Mouse (Mus musculus) myocyte (in vitro differentiated cells): Measurements from ENCODE around the gene Rcbtb1. TPM values are rescaled to one million over a fixed set of nuclear protein-coding genes. Genes with fewer than 3 reads are reported as not detected.
A peak's percentile ranks its signal among the peaks of the same experiment; 100 is the strongest.
"Not testable (repeated sequence)": the region's sequence is repeated elsewhere in the genome, so short reads cannot be mapped to it uniquely, and the experiment has no call there.

Experiments used
- H3K27me3 ChIP-seq: one replicate; pipeline ENCODE4 v1.6.1; 2011; ENCODE audit not compliant: control insufficient read depth, insufficient read depth, insufficient read length
- H3K36me3 ChIP-seq: one replicate; pipeline ENCODE4 v1.6.1; 2011; ENCODE audit not compliant: control insufficient read depth, insufficient read depth
- H3K4me2 ChIP-seq: one replicate; pipeline ENCODE4 v1.6.1; 2011; ENCODE audit warnings: low read depth, control low read depth
- H3K4me3 ChIP-seq: one replicate; pipeline ENCODE4 v1.5.1; 2011; ENCODE audit warnings: mild to moderate bottlenecking, control low read depth, moderate library complexity
- H3K79me2 ChIP-seq: one replicate; pipeline ENCODE4 v1.6.1; 2011; ENCODE audit not compliant: control insufficient read depth, insufficient read depth
- H3ac ChIP-seq: one replicate; pipeline ENCODE4 v1.6.1; 2011; ENCODE audit not compliant: control insufficient read depth, insufficient read length
- E2F4 ChIP-seq: IDR thresholded peaks from one replicate; pipeline ENCODE4 v1.6.1; 2011; ENCODE audit warnings: mild to moderate bottlenecking, control low read depth, moderate library complexity; ENCODE audit not compliant: insufficient read depth
- MAX ChIP-seq: IDR thresholded peaks from one replicate; pipeline ENCODE4 v1.6.1; 2011; ENCODE audit warnings: low read depth, mild to moderate bottlenecking, control low read depth
- MYOD1 ChIP-seq, 3 experiments: IDR thresholded peaks; one replicate each; pipeline ENCODE4 v1.6.1; 2011; ENCODE audit warnings: control low read depth in 2 of 3, low read depth in 2 of 3, mild to moderate bottlenecking in 2 of 3, moderate library complexity in 1 of 3; ENCODE audit not compliant: insufficient read length in 2 of 3, control insufficient read depth in 1 of 3
- POLR2A ChIP-seq: IDR thresholded peaks from one replicate; pipeline ENCODE4 v1.6.1; 2011; ENCODE audit warnings: low read depth, mild to moderate bottlenecking, control low read depth, moderate library complexity; ENCODE audit not compliant: insufficient read length
- POLR2AphosphoS2 ChIP-seq: IDR thresholded peaks from one replicate; pipeline ENCODE4 v1.6.1; 2011; ENCODE audit warnings: low read depth, control low read depth; ENCODE audit not compliant: insufficient read length
- REST ChIP-seq: IDR thresholded peaks from one replicate; pipeline ENCODE4 v1.6.1; 2011; ENCODE audit warnings: mild to moderate bottlenecking, control low read depth, moderate library complexity; ENCODE audit not compliant: insufficient read depth, insufficient read length
- SRF ChIP-seq: IDR thresholded peaks from one replicate; pipeline ENCODE4 v1.6.1; 2011; ENCODE audit warnings: low read depth; ENCODE audit not compliant: control insufficient read depth, insufficient read length
- TCF12 ChIP-seq: IDR thresholded peaks from one replicate; pipeline ENCODE4 v1.6.1; 2011; ENCODE audit warnings: mild to moderate bottlenecking, control low read depth; ENCODE audit not compliant: poor library complexity, insufficient read depth, severe bottlenecking
- TCF3 ChIP-seq: IDR thresholded peaks from one replicate; pipeline ENCODE4 v1.6.1; 2011; ENCODE audit warnings: low read depth, control low read depth; ENCODE audit not compliant: insufficient read length
- USF1 ChIP-seq: IDR thresholded peaks from one replicate; pipeline ENCODE4 v1.6.1; 2011; ENCODE audit warnings: low read depth, mild to moderate bottlenecking, control low read depth, moderate library complexity
- polyA plus RNA-seq: library from polyadenylated mRNA; unstranded; fragments of >200 nt; fragmentation: generic; extraction: Trizol; gene quantifications from one replicate; pipeline ENCODE4 v1.2.1, GENCODE M21; 2012; ENCODE audit warnings: missing spikeins

Gene Rcbtb1
- polyA plus RNA-seq, 1 experiment = 5.7 TPM

DNA sequence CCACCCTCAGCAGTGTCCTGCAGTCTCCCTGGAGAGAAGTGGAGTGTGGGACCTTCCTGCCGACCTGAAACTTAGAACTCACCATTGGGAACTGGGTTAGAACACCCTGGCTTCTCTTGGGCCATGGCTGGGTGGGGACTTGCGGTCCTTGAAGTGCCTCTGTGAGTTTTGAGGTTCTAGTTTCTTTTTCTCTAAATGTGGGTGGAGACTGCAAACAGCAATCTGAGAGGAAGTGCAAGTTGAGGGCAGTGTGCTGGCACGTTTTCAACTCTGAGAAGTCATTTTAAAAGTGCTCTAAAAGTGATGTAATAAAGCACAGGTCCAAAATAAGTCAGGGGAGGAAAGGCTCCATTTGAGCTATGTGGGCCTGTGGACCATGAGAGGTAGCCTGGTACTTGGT, 59.0 kb downstream of the Rcbtb1 start, which contains the start of gene Gm6904:
TSS of gene Gm6904 (minus strand) at position 161 of the 400 bp plus-strand sequence.
- H3K36me3 ChIP-seq = no peaks in the 10 kb centered on the region
- H3K27me3 ChIP-seq = no peaks in the 10 kb centered on the region
- no peaks in the 10 kb centered on the region for H3K79me2 ChIP-seq
- TF ChIP-seq POLR2AphosphoS2 = no peak
- no peak for TF ChIP-seq MYOD1 (IDR thresholded peaks at IDR 0.05; ENCODE audit: control insufficient read depth in 1 of 3, insufficient read length in 2 of 3, low read depth in 2 of 3)
- TF ChIP-seq MAX = no peak
- no peak for TF ChIP-seq USF1
- no peak for TF ChIP-seq E2F4
- TF ChIP-seq REST = no peak
- TF ChIP-seq POLR2A = no peak
- TF ChIP-seq SRF = no peak
- TF ChIP-seq TCF12 = no peak
- TF ChIP-seq TCF3 = no peak
- no peak within 1 kb of the TSS for H3ac ChIP-seq
- no peak within 1 kb of the TSS for H3K4me3 ChIP-seq
- peak within 1 kb of the TSS; percentile 34 for H3K4me2 ChIP-seq

DNA sequence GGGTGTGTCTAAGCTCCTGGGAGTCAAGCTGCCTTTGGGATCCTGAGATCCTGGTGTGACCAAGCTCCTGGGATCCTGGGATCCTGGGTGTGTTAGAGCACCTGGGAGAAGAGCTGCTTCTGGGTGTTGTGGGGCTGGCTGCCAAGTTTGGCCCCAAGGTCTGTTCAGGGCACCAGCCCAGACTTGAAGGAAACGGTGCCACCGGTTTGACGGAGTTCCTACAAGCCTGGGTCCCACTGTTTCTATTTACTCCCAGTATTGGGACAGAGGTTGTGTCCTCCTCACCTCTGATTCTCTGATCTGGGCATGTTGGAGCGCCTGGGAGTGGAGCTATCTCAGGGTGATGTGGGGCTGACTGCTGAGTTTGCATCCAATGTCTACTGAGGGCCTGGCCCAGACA, 74.0 kb downstream of the Rcbtb1 start:
- H3K27me3 ChIP-seq, H3K4me2 ChIP-seq, H3K79me2 ChIP-seq, H3K4me3 ChIP-seq, H3ac ChIP-seq, H3K36me3 ChIP-seq: not testable (repeated sequence)

Other genes with a start within 250 kb of the Rcbtb1 start
- gene 1700129C05Rik, start 58.3 kb upstream of the Rcbtb1 start, polyA plus RNA-seq = not detected
- not detected for gene Gm5142, start 22.5 kb upstream of the Rcbtb1 start, polyA plus RNA-seq
- not detected for gene Gm6904, start 59.0 kb downstream of the Rcbtb1 start, polyA plus RNA-seq
- gene Phf11a, start 96.3 kb downstream of the Rcbtb1 start, polyA plus RNA-seq = not detected
- gene Phf11b, start 140.1 kb downstream of the Rcbtb1 start, polyA plus RNA-seq = 0.06 TPM
- 0.06 TPM for gene Phf11d, start 164.3 kb downstream of the Rcbtb1 start, polyA plus RNA-seq
- gene Phf11c, start 194.2 kb downstream of the Rcbtb1 start, polyA plus RNA-seq = 0.07 TPM
- gene Setdb2, start 239.7 kb downstream of the Rcbtb1 start, polyA plus RNA-seq = 2.2 TPM
- gene Cab39l, start 239.8 kb downstream of the Rcbtb1 start, polyA plus RNA-seq = 8.3 TPM